Mouse (Mus musculus) heart, embryonic 12.5 days (tissue): ENCODE measurements around the gene Olfr1325. TPM values are rescaled to one million over a fixed set of nuclear protein-coding genes. Genes with fewer than 3 reads are reported as not detected.
"Not testable (repeated sequence)": the region's sequence is repeated elsewhere in the genome, so short reads cannot be mapped to it uniquely, and the experiment has no call there.

ENCODE experiments used
- ATAC-seq: fragments of 200-750 bp; cut with Nextera tagmentation; 2 replicates; pipeline ENCODE4 v1.8.0; 2017; ENCODE audit warnings: moderate TSS enrichment, moderate library complexity; ENCODE audit not compliant: insufficient number of reproducible peaks, low FRiP score
- H3K27ac ChIP-seq: fragments of 300-500 bp; sonication (generic); 2 replicates; pipeline ENCODE4 v1.5.1; 2016; ENCODE audit warnings: mild to moderate bottlenecking, moderate library complexity; ENCODE audit not compliant: poor library complexity, severe bottlenecking
- H3K27me3 ChIP-seq: fragments of 300-500 bp; sonication (generic); replicated peaks from 2 replicates; pipeline ENCODE4 v1.6.1; 2016; ENCODE audit warnings: mild to moderate bottlenecking, moderate library complexity
- H3K36me3 ChIP-seq: fragments of 300-500 bp; sonication (generic); 2 replicates; pipeline ENCODE4 v1.6.1; 2016; ENCODE audit warnings: mild to moderate bottlenecking, moderate library complexity
- H3K4me1 ChIP-seq: fragments of 300-500 bp; sonication (generic); replicated peaks from 2 replicates; pipeline ENCODE4 v1.6.1; 2016; ENCODE audit warnings: mild to moderate bottlenecking
- H3K4me2 ChIP-seq: fragments of 300-500 bp; sonication (generic); 2 replicates; pipeline ENCODE4 v1.6.1; 2016; ENCODE audit warnings: mild to moderate bottlenecking, moderate library complexity
- H3K4me3 ChIP-seq: fragments of 300-500 bp; sonication (generic); 2 replicates; pipeline ENCODE4 v1.5.1; 2016; ENCODE audit warnings: mild to moderate bottlenecking
- H3K9ac ChIP-seq: fragments of 300-500 bp; sonication (generic); 2 replicates; pipeline ENCODE4 v1.6.1; 2016; ENCODE audit warnings: mild to moderate bottlenecking, moderate library complexity
- H3K9me3 ChIP-seq: fragments of 300-500 bp; sonication (generic); replicated peaks from 2 replicates; pipeline ENCODE4 v1.6.1; 2016; ENCODE audit warnings: mild to moderate bottlenecking, moderate library complexity
- WGBS: fragments of 180-500 bp; shearing (Covaris S2); methylation state at CpG from one replicate; pipeline ENCODE4 v1.1.7; 2016; 5-methylcytosine and 5-hydroxymethylcytosine counted together
- polyA plus RNA-seq: library from polyadenylated mRNA; unstranded; fragments of >200 nt; fragmentation: Nextera tagmentation; extraction: Ambion mirVana; gene quantifications from 2 replicates; pipeline ENCODE4 v1.2.1, GENCODE M21; 2016

Gene Olfr1325
- polyA plus RNA-seq = not detected in 2 replicates

GRCm38 (mm10) chrX:74592379-74592778, at the start of gene Olfr1325:
Gene Olfr1325 (plus strand): TSS chrX:74592679.
- no peaks in the 10 kb centered on the region for H3K27me3 ChIP-seq
- H3K4me2 ChIP-seq = no peak within 1 kb of the TSS
- no peak within 1 kb of the TSS for H3K9ac ChIP-seq
- no peak for ATAC-seq
- WGBS = 77% methylated on average over 2 of the region's 2 CpGs
- H3K4me1 ChIP-seq = no peaks in the 10 kb centered on the region
- no peaks in the 10 kb centered on the region for H3K9me3 ChIP-seq
- H3K4me3 ChIP-seq = no peak within 1 kb of the TSS
- H3K36me3 ChIP-seq = no peaks in the 10 kb centered on the region
- no peak within 1 kb of the TSS for H3K27ac ChIP-seq

GRCm38 (mm10) chrX:74574788-74575187, 17.7 kb upstream of the Olfr1325 start, which contains the start of gene Olfr1326-ps1:
Gene Olfr1326-ps1 (minus strand): TSS chrX:74574888.
- no peak within 1 kb of the TSS for H3K9ac ChIP-seq
- H3K27ac ChIP-seq = no peak within 1 kb of the TSS
- H3K4me3 ChIP-seq = no peak within 1 kb of the TSS
- no peaks in the 10 kb centered on the region for H3K9me3 ChIP-seq
- H3K36me3 ChIP-seq = no peaks in the 10 kb centered on the region
- no peak for ATAC-seq
- no peak within 1 kb of the TSS for H3K4me2 ChIP-seq
- H3K27me3 ChIP-seq = no peaks in the 10 kb centered on the region
- H3K4me1 ChIP-seq = no peaks in the 10 kb centered on the region

- not testable (repeated sequence) for H3K27ac ChIP-seq, H3K4me2 ChIP-seq, H3K36me3 ChIP-seq, ATAC-seq, H3K4me3 ChIP-seq, H3K27me3 ChIP-seq, H3K9ac ChIP-seq, H3K9me3 ChIP-seq, H3K4me1 ChIP-seq
- WGBS = 33% methylated on average over 4 of the region's 5 CpGs
Measured at GRCm38 (mm10) chrX:74645466-74646323, 53.2 kb downstream of the Olfr1325 start, which contains the start of gene Gm5640. Gene Gm5640 (minus strand): TSS chrX:74645635.

GRCm38 (mm10) chrX:74646393-74646792, 53.9 kb downstream of the Olfr1325 start:
- not testable (repeated sequence) for H3K4me3 ChIP-seq, ATAC-seq, H3K9ac ChIP-seq, H3K27me3 ChIP-seq, H3K4me1 ChIP-seq, H3K27ac ChIP-seq, H3K4me2 ChIP-seq, H3K36me3 ChIP-seq, H3K9me3 ChIP-seq
- WGBS = no CpG with 5 or more reads among the region's 1 CpGs

Other genes starting within 250 kb of the Olfr1325 start
- 93.9 and 95.5 TPM in 2 replicates for gene Lage3, start 239.1 kb upstream of the Olfr1325 start, polyA plus RNA-seq
- 57.4 and 58.2 TPM in 2 replicates for gene Ubl4a, start 219.5 kb upstream of the Olfr1325 start, polyA plus RNA-seq
- 13.5 and 13.7 TPM in 2 replicates for gene Slc10a3, start 219.3 kb upstream of the Olfr1325 start, polyA plus RNA-seq
- 25.7 and 26.8 TPM in 2 replicates for gene Fam3a, start 199.4 kb upstream of the Olfr1325 start, polyA plus RNA-seq
- 25.6 and 29.4 TPM in 2 replicates for gene Ikbkg, start 199.4 kb upstream of the Olfr1325 start, polyA plus RNA-seq
- 18.5 TPM in 2 replicates for gene G6pdx, start 163.5 kb upstream of the Olfr1325 start, polyA plus RNA-seq
- not detected in 2 replicates for gene Gm6880, start 111.3 kb upstream of the Olfr1325 start, polyA plus RNA-seq
- not detected in 2 replicates for gene Olfr1326-ps1, start 17.8 kb upstream of the Olfr1325 start, polyA plus RNA-seq
- not detected in 2 replicates for gene Gm5640, start 53.0 kb downstream of the Olfr1325 start, polyA plus RNA-seq
- not detected in 2 replicates for gene Gm6890, start 148.2 kb downstream of the Olfr1325 start, polyA plus RNA-seq
- 0.09 TPM in 1 of 2 replicates, not detected in the other for gene Gm5936, start 244.5 kb downstream of the Olfr1325 start, polyA plus RNA-seq